Mouse (Mus musculus) bone marrow macrophage, adult 2 months (primary cell): ENCODE measurements at regions not wholly inside any gene's neighbourhood (a gene's known extent, or its start where the extent isn't known, plus 50 kb on each side); places are given as distances from the start of the nearest gene placed in this dataset.

Experiments used
- CTCF ChIP-seq: IDR thresholded peaks from 2 replicates; pipeline ENCODE4 v1.5.1; 2012; ENCODE audit warnings: low read depth, mild to moderate bottlenecking, low read length, moderate library complexity
- POLR2A ChIP-seq: IDR thresholded peaks from 2 replicates; pipeline ENCODE4 v1.6.1; 2012; ENCODE audit warnings: mild to moderate bottlenecking, low read depth, low read length, borderline replicate concordance

GRCm38 (mm10) chr7:125112820-125113273 lies 331.6 kb upstream of the Kdm8 start:
- TF ChIP-seq POLR2A (no peak), CTCF (no peak)
